Mouse (Mus musculus) stomach, postnatal 0 days (tissue): Measurements from ENCODE around the gene Gm20441. TPM values are rescaled to one million over a fixed set of nuclear protein-coding genes. Genes with fewer than 3 reads are reported as not detected.

ENCODE experiments used
- ATAC-seq: fragments of 200-750 bp; cut with Nextera tagmentation; 2 replicates; pipeline ENCODE4 v1.8.0; 2017; ENCODE audit not compliant: low FRiP score, low TSS enrichment
- DNase-seq: peaks from one replicate; pipeline ENCODE4 v3.0.0-alpha.2; 2016; ENCODE audit warnings: low spot score
- H3K27ac ChIP-seq: fragments of 300-500 bp; sonication (generic); replicated peaks from 2 replicates; pipeline ENCODE4 v1.5.1; 2014; ENCODE audit warnings: mild to moderate bottlenecking, control low read depth
- H3K27me3 ChIP-seq: fragments of 300-500 bp; sonication (generic); 2 replicates; pipeline ENCODE4 v1.6.1; 2014; ENCODE audit warnings: low read length; ENCODE audit not compliant: control insufficient read depth, insufficient read depth
- H3K36me3 ChIP-seq: fragments of 300-500 bp; sonication (generic); 2 replicates; pipeline ENCODE4 v1.6.1; 2014; ENCODE audit warnings: low read length, mixed read lengths; ENCODE audit not compliant: control insufficient read depth, insufficient read depth
- H3K4me1 ChIP-seq: fragments of 300-500 bp; sonication (generic); replicated peaks from 2 replicates; pipeline ENCODE4 v1.6.1; 2014; ENCODE audit warnings: antibody characterized with exemption; ENCODE audit not compliant: control insufficient read depth, insufficient read depth
- H3K4me2 ChIP-seq: fragments of 300-500 bp; sonication (generic); replicated peaks from 2 replicates; pipeline ENCODE4 v1.6.1; 2014; ENCODE audit warnings: low read depth, mild to moderate bottlenecking, control low read depth, moderate library complexity
- H3K4me3 ChIP-seq: fragments of 300-500 bp; sonication (generic); 2 replicates; pipeline ENCODE4 v1.5.1; 2014; ENCODE audit warnings: low read depth, low read length, control low read depth
- H3K9ac ChIP-seq: fragments of 300-500 bp; sonication (generic); 2 replicates; pipeline ENCODE4 v1.6.1; 2014; ENCODE audit warnings: mild to moderate bottlenecking, low read length, control low read depth, mixed read lengths
- H3K9me3 ChIP-seq: fragments of 300-500 bp; sonication (generic); 2 replicates; pipeline ENCODE4 v1.6.1; 2016; ENCODE audit warnings: low read length; ENCODE audit not compliant: control insufficient read depth
- CTCF ChIP-seq: IDR thresholded peaks from 2 replicates; pipeline ENCODE4 v1.5.1; 2016; ENCODE audit warnings: antibody characterized with exemption, low read depth, mild to moderate bottlenecking, moderate library complexity
- EP300 ChIP-seq: optimal IDR thresholded peaks from 2 replicates; pipeline ENCODE3; 2016; ENCODE audit warnings: antibody characterized with exemption
- WGBS: fragments of 180-500 bp; shearing (Covaris S2); extraction: QIAGEN DNeasy Blood & Tissue Kit; methylation state at CpG from one replicate; pipeline ENCODE4 v1.1.7; 2014; 5-methylcytosine and 5-hydroxymethylcytosine counted together
- polyA plus RNA-seq: library from polyadenylated mRNA; unstranded; fragments of >200 nt; fragmentation: Nextera tagmentation; extraction: Ambion mirVana; gene quantifications from 2 replicates; pipeline ENCODE4 v1.2.1, GENCODE M21; 2015

The Gm20441 gene
- polyA plus RNA-seq, 1 experiment from 2014 or later: 0.64 TPM

- TF ChIP-seq EP300 (no peak), CTCF (no peak)
- no peak overlapping the region for H3K9ac ChIP-seq
- 78% methylated on average over 4 of the region's 4 CpGs for WGBS
- no peak overlapping the region for H3K4me2 ChIP-seq
- DNase-seq (no peak), ATAC-seq (no peak)
- H3K4me3 ChIP-seq: no peak overlapping the region
- 0 out of 2 replicates have a peak, but pooled peaks cover 2% of the 10 kb centered on the region for H3K4me1 ChIP-seq
- H3K27me3 ChIP-seq: no peaks in the 10 kb centered on the region
- H3K9me3 ChIP-seq: no peaks in the 10 kb centered on the region
- H3K27ac ChIP-seq: no peak overlapping the region
- H3K36me3 ChIP-seq: no peaks in the 10 kb centered on the region
These were observed 43.8 kb upstream of the Gm20441 start for GRCm38 (mm10) chr10:75824530-75824929.

- no peak for ATAC-seq
- H3K4me3 ChIP-seq: no peak overlapping the region
- no peaks in the 10 kb centered on the region for H3K36me3 ChIP-seq
- no peak for TF ChIP-seq CTCF
- TF ChIP-seq EP300: no peak
- H3K4me1 ChIP-seq: 0 out of 2 replicates have a peak, but pooled peaks cover 2% of the 10 kb centered on the region
- H3K4me2 ChIP-seq: no peak overlapping the region
- H3K9ac ChIP-seq: no peak overlapping the region
- WGBS: 95% methylated on average over 1 of the region's 1 CpGs
- H3K27me3 ChIP-seq: no peaks in the 10 kb centered on the region
- no peak overlapping the region for H3K27ac ChIP-seq
- no peak for DNase-seq
- no peaks in the 10 kb centered on the region for H3K9me3 ChIP-seq
These were observed 43.0 kb upstream of the Gm20441 start for GRCm38 (mm10) chr10:75823782-75824181.

GRCm38 (mm10) chr10:75822443-75822842, 41.7 kb upstream of the Gm20441 start, which contains the start of gene Gstt4:
Gstt4 (minus strand) TSS chr10:75822543.
- H3K4me1 ChIP-seq: 0 out of 2 replicates have a peak, but pooled peaks cover 2% of the 10 kb centered on the region
- no peak for ATAC-seq

GRCm38 (mm10) chr10:75819882-75820281, 39.1 kb upstream of the Gm20441 start:
- no peak for ATAC-seq

More at GRCm38 (mm10) chr10:75822443-75822842, 41.7 kb upstream of the Gm20441 start, which contains the start of gene Gstt4:
- TF ChIP-seq CTCF (no peak), EP300 (no peak)
- no peak for DNase-seq
- no peaks in the 10 kb centered on the region for H3K36me3 ChIP-seq
- WGBS: 96% methylated on average over 2 of the region's 2 CpGs
- H3K4me3 ChIP-seq: no peak within 1 kb of the TSS
- H3K9me3 ChIP-seq: no peaks in the 10 kb centered on the region
- no peak within 1 kb of the TSS for H3K4me2 ChIP-seq
- H3K9ac ChIP-seq: no peak within 1 kb of the TSS
- no peaks in the 10 kb centered on the region for H3K27me3 ChIP-seq
- H3K27ac ChIP-seq: no peak within 1 kb of the TSS

GRCm38 (mm10) chr10:75818641-75819040, 37.9 kb upstream of the Gm20441 start:
- H3K27ac ChIP-seq: no peak overlapping the region
- no peak overlapping the region for H3K4me3 ChIP-seq
- no peaks in the 10 kb centered on the region for H3K9me3 ChIP-seq
- TF ChIP-seq EP300 (no peak), CTCF (peak; percentile 45)
- no peak overlapping the region for H3K9ac ChIP-seq
- no peaks in the 10 kb centered on the region for H3K27me3 ChIP-seq
- WGBS: 49% methylated on average over 10 of the region's 10 CpGs
- ATAC-seq (no peak), DNase-seq (no peak)
- no peak overlapping the region for H3K4me2 ChIP-seq
- no peaks in the 10 kb centered on the region for H3K36me3 ChIP-seq
- no peaks in the 10 kb centered on the region for H3K4me1 ChIP-seq

More at GRCm38 (mm10) chr10:75819882-75820281, 39.1 kb upstream of the Gm20441 start:
- DNase-seq: no peak
- Histone ChIP-seq H3K9ac (no peak overlapping the region), H3K9me3 (no peaks in the 10 kb centered on the region), H3K36me3 (no peaks in the 10 kb centered on the region), H3K27me3 (no peaks in the 10 kb centered on the region), H3K27ac (no peak overlapping the region), H3K4me1 (no peaks in the 10 kb centered on the region), H3K4me3 (no peak overlapping the region), H3K4me2 (no peak overlapping the region)
- 82% methylated on average over 5 of the region's 5 CpGs for WGBS
- TF ChIP-seq EP300: no peak
- no peak for TF ChIP-seq CTCF

GRCm38 (mm10) chr10:75804217-75804616, 23.5 kb upstream of the Gm20441 start:
- H3K9ac ChIP-seq: no peak overlapping the region
- H3K27me3 ChIP-seq: no peaks in the 10 kb centered on the region
- H3K36me3 ChIP-seq: no peaks in the 10 kb centered on the region
- no peak overlapping the region for H3K27ac ChIP-seq
- H3K4me3 ChIP-seq: no peak overlapping the region
- 59% methylated on average over 2 of the region's 2 CpGs for WGBS
- TF ChIP-seq CTCF: no peak
- no peak for TF ChIP-seq EP300
- H3K9me3 ChIP-seq: no peaks in the 10 kb centered on the region
- DNase-seq (no peak), ATAC-seq (no peak)
- no peak overlapping the region for H3K4me2 ChIP-seq
- H3K4me1 ChIP-seq: no peaks in the 10 kb centered on the region
